Mouse (Mus musculus): ENCODE results near the gene Abtb2.

- TF ChIP-seq POLR2A (IDR thresholded peaks at IDR 0.05; ENCODE audit: borderline replicate concordance, insufficient read depth, low read length): no peak
- TF ChIP-seq CTCF (IDR thresholded peaks at IDR 0.05; ENCODE audit: borderline replicate concordance, insufficient read depth, low read depth, low read length): no peak
Measured at GRCm38 (mm10) chr2:103746761-103747160, 180.7 kb downstream of the Abtb2 start.

Data from cerebellum, adult 2 months (tissue).